Mouse (Mus musculus) liver, embryonic 13.5 days (tissue): ENCODE measurements around the gene Ucn3. TPM values are rescaled to one million over a fixed set of nuclear protein-coding genes. Genes with fewer than 3 reads are reported as not detected.
A peak's percentile ranks its signal among the peaks of the same experiment; 100 is the strongest.

Source experiments
- ATAC-seq: fragments of 200-750 bp; cut with Nextera tagmentation; 2 replicates; pipeline ENCODE4 v1.8.0; 2017; ENCODE audit warnings: low read depth, mild to moderate bottlenecking, moderate number of reproducible peaks, moderate library complexity
- DNase-seq: peaks from one replicate; pipeline ENCODE4 v3.0.0; 2022
- H3K27ac ChIP-seq: fragments of 300-500 bp; sonication (generic); 2 replicates; pipeline ENCODE4 v1.5.1; 2015; ENCODE audit warnings: moderate library complexity, mild to moderate bottlenecking, inconsistent platforms
- H3K27me3 ChIP-seq: fragments of 300-500 bp; sonication (generic); 2 replicates; pipeline ENCODE4 v1.6.1; 2015; ENCODE audit warnings: mild to moderate bottlenecking, inconsistent platforms
- H3K36me3 ChIP-seq: fragments of 300-500 bp; sonication (generic); 2 replicates; pipeline ENCODE4 v1.6.1; 2015; ENCODE audit warnings: mild to moderate bottlenecking, inconsistent platforms
- H3K4me1 ChIP-seq: fragments of 300-500 bp; sonication (generic); replicated peaks from 2 replicates; pipeline ENCODE4 v1.6.1; 2015; ENCODE audit warnings: inconsistent platforms
- H3K4me2 ChIP-seq: fragments of 300-500 bp; sonication (generic); 2 replicates; pipeline ENCODE4 v1.6.1; 2015; ENCODE audit warnings: inconsistent platforms, mild to moderate bottlenecking, moderate library complexity
- H3K4me3 ChIP-seq: fragments of 300-500 bp; sonication (generic); replicated peaks from 2 replicates; pipeline ENCODE4 v1.5.1; 2015; ENCODE audit warnings: mild to moderate bottlenecking, inconsistent platforms
- H3K9ac ChIP-seq: fragments of 300-500 bp; sonication (generic); 2 replicates; pipeline ENCODE4 v1.6.1; 2015; ENCODE audit warnings: mild to moderate bottlenecking, inconsistent platforms
- H3K9me3 ChIP-seq: fragments of 300-500 bp; sonication (generic); replicated peaks from 2 replicates; pipeline ENCODE4 v1.6.1; 2016; ENCODE audit warnings: inconsistent platforms
- WGBS: fragments of 180-500 bp; shearing (Covaris S2); methylation state at CpG from one replicate; pipeline ENCODE4 v1.1.7; 2015; ENCODE audit not compliant: insufficient replicate concordance; 5-methylcytosine and 5-hydroxymethylcytosine counted together
- polyA plus RNA-seq: library from polyadenylated mRNA; unstranded; fragments of >200 nt; fragmentation: Nextera tagmentation; extraction: Ambion mirVana; gene quantifications from 2 replicates; pipeline ENCODE4 v1.2.1, GENCODE M21; 2015

The Ucn3 gene
- polyA plus RNA-seq = not detected in 2 replicates

DNA sequence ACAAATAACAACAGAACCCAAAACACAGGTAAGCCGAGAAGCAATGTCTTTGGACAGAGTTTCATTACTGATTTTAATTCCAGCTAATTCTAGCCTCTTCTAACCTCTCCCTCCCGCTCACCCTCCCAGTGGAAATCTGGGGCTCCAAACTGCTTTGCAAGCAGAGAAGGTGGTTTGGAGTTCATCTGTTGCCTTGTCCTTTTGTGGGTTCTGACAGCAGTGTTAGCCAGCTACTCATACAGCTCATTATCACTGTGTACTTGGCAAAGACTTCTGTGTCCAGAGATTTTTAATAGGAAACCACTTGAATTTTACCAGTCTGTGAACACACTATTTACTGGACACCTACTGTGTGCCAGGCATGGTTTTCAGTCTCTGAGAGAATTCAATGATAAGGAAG lies at the start of gene Ucn3:
Gene Ucn3, minus strand, starts transcription at position 101 of the 400 bp plus-strand sequence.
- Histone ChIP-seq H3K9ac (no peak within 1 kb of the TSS), H3K27ac (no peak within 1 kb of the TSS), H3K4me2 (no peak within 1 kb of the TSS), H3K36me3 (no peaks in the 10 kb centered on the region), H3K9me3 (no peaks in the 10 kb centered on the region), H3K4me3 (no peak within 1 kb of the TSS), H3K4me1 (no peaks in the 10 kb centered on the region), H3K27me3 (no peaks in the 10 kb centered on the region)
- DNase-seq (no peak), ATAC-seq (no peak)
- WGBS = 57% methylated on average over 2 of the region's 2 CpGs

DNA sequence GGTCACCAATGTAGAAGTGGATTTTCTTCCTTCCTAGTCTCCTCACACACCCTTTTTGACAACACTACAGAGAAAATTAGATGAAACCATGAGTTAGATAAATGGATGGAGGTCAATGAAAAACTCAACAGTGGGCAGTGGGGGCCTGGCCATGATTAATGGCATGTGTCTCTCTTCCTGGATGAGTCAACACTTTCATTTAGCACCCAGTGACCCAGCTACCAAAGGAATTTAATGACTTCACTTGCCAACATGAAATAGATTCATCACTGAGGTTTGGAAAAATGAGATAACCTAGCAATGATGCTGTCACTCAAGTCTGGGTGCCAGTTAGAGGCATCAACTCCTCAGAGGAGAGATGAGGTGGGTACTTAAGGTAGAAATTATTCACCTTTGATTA lies 46.9 kb upstream of the Ucn3 start:
- Histone ChIP-seq H3K4me3 (no peak overlapping the region), H3K27ac (no peak overlapping the region), H3K9ac (no peak overlapping the region), H3K4me1 (no peaks in the 10 kb centered on the region), H3K9me3 (no peaks in the 10 kb centered on the region), H3K36me3 (no peaks in the 10 kb centered on the region), H3K27me3 (no peaks in the 10 kb centered on the region), H3K4me2 (no peak overlapping the region)
- DNase-seq = no peak
- no peak for ATAC-seq

DNA sequence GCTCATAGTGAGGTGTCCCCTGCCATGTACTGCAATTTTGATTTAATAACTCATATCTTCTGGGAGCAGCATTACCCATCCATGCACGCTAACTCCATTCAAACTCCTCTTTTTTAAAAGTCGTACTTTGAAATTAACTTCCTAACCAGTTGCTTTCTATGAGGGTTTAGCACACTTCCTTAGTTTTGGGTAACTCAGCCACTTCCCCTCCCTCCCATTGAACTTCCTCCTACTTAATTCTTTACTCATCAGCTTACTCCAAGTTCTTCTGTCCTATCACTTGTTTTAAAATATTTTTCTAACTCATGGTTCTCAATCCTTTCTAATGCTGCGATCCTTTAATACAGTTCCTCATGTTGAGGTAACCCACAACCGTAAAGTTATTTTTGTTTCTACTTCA lies 23.7 kb upstream of the Ucn3 start:
- H3K4me3 ChIP-seq = no peak overlapping the region

DNA sequence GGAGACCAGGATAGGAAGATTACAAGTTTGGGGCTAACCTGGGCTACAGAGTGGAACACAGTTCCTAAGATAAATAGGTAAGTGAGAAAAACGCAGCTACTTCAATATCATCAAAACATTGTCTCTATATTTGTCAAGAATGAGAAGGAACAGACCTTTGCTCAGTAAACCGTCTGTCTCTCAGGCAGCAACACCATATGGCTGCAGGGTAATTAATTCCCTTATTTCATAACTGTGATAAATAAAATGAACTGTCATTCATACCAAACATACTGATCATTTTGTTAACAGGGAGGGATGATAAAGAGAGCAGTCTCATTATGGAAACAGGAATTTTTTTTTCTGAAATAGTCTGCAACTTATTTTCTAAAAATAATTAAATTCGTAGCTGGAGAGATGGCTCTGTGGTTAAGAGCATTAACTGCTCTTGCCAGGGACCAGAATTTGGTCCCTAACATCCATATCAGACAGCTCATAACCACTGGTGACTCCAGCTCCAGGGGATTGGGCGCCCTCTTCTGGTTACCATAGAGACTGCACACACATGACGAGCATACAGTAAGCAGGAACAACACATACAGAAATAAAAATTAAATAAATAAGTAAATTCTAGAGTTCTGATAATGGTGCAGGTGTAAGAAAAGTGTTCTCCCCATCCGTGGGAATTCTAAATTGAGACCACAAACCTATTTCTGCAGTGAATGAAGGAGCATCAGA lies 6.2 kb upstream of the Ucn3 start:
- no peaks in the 10 kb centered on the region for H3K36me3 ChIP-seq
- H3K9me3 ChIP-seq = no peaks in the 10 kb centered on the region
- no peaks in the 10 kb centered on the region for H3K27me3 ChIP-seq
- 60% methylated on average over 6 of the region's 6 CpGs for WGBS
- H3K27ac ChIP-seq = no peak overlapping the region
- H3K4me1 ChIP-seq = no peaks in the 10 kb centered on the region
- DNase-seq (no peak), ATAC-seq (no peak)
- H3K4me2 ChIP-seq = no peak overlapping the region
- no peak overlapping the region for H3K4me3 ChIP-seq
- H3K9ac ChIP-seq = no peak overlapping the region

More for the DNA sequence above, 23.7 kb upstream of the Ucn3 start:
- DNase-seq = no peak
- H3K4me2 ChIP-seq = no peak overlapping the region
- 63% methylated on average over 4 of the region's 4 CpGs for WGBS
- H3K9ac ChIP-seq = no peak overlapping the region
- no peaks in the 10 kb centered on the region for H3K4me1 ChIP-seq
- H3K27me3 ChIP-seq = no peaks in the 10 kb centered on the region
- no peak overlapping the region for H3K27ac ChIP-seq
- no peaks in the 10 kb centered on the region for H3K9me3 ChIP-seq
- no peak for ATAC-seq
- no peaks in the 10 kb centered on the region for H3K36me3 ChIP-seq

DNA sequence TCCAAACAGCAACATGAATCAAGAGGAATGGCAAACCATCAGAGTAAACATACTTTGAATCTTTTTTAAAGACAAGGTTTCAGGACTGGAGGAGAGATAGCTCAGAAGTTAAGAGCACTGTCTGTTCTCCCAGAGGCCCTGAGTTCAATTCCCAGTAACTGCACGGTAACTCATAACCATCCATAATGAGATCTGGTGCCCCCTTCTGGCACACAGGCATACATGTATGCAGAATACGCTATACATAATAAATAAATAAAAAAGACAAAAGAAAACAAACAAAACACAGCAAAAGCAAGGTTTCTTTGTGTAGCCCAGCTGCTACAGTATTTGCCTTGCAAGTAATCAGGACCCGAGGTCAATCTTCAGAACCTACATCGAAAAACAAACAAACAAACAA lies 4.3 kb upstream of the Ucn3 start:
- 74% methylated on average over 4 of the region's 4 CpGs for WGBS
- H3K4me1 ChIP-seq = no peaks in the 10 kb centered on the region
- ATAC-seq = no peak

DNA sequence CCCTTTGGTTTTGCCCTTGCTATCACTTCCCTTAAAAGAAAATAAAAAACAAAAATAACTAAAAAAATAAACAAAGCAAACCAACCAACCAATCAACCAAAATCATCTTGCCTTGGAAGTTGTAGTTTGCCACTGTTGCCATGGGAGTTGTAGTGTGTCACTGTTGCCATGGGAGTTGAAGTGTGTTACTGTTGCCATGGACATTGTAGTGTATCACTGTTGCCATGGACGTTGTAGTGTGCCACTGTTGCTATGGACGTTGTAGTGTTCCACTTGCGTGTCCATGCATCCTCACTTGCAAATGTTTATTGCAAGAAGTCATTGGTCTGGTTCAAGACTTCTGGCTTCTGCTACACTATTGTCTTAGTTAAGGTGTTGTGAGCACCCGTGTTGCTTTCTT lies 2.1 kb upstream of the Ucn3 start:
- ATAC-seq (no peak), DNase-seq (no peak)
- Histone ChIP-seq H3K4me2 (no peak overlapping the region), H3K4me3 (no peak overlapping the region), H3K9me3 (no peaks in the 10 kb centered on the region), H3K4me1 (no peaks in the 10 kb centered on the region), H3K27me3 (no peaks in the 10 kb centered on the region), H3K36me3 (no peaks in the 10 kb centered on the region), H3K27ac (no peak overlapping the region), H3K9ac (no peak overlapping the region)
- 67% methylated on average over 4 of the region's 4 CpGs for WGBS

More for the DNA sequence above, 4.3 kb upstream of the Ucn3 start:
- DNase-seq = no peak
- H3K27me3 ChIP-seq = no peaks in the 10 kb centered on the region
- no peaks in the 10 kb centered on the region for H3K9me3 ChIP-seq
- no peak overlapping the region for H3K4me2 ChIP-seq
- H3K27ac ChIP-seq = no peak overlapping the region
- H3K4me3 ChIP-seq = no peak overlapping the region
- no peaks in the 10 kb centered on the region for H3K36me3 ChIP-seq
- H3K9ac ChIP-seq = no peak overlapping the region

DNA sequence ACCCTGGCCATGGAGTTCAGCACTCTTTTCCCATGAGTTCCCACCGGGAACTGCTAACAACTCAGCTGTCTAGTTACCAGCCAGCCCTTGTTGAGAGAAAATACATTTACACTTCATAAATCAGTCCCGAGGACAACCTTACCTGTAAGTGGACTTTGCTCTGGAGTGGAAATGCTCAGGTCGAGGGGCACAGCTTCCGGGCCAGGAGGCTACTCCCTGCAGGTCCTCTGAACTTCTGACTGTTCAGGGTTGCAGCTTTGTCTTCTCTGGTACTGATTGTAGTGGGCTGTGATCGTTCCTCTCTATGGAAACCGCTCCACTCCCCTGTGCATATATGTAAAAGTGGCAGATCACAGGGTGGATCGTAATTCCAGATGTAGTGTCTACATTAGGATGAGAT lies 450 bp downstream of the Ucn3 start:
- 58% methylated on average over 7 of the region's 7 CpGs for WGBS

DNA sequence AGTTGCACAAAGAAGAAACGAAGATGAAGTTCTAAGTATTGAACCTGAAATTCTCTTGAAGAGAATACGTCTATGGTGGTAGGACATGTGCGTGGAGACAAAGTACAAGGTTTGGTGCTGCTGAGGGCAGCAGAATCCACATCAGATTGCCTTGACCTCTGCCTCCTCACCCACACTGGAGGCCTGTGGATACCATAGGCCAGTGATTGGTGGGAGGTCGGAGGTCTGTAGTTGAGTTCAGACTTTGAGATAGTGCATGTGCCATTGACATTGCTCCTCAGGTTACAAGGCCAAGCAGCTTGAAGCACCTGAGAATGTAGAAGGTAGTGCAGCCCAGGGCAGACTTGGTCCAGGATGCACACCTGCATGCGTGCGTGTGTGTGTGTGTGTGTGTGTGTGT lies 19.1 kb downstream of the Ucn3 start:
- ATAC-seq (no peak), DNase-seq (no peak)
- WGBS = 67% methylated on average over 4 of the region's 6 CpGs
- H3K4me3 ChIP-seq = no peak overlapping the region
- H3K4me1 ChIP-seq = no peaks in the 10 kb centered on the region
- no peak overlapping the region for H3K27ac ChIP-seq
- no peaks in the 10 kb centered on the region for H3K36me3 ChIP-seq
- H3K9ac ChIP-seq = no peak overlapping the region
- H3K27me3 ChIP-seq = no peaks in the 10 kb centered on the region
- H3K4me2 ChIP-seq = no peak overlapping the region
- H3K9me3 ChIP-seq = no peaks in the 10 kb centered on the region

More for the DNA sequence above, 450 bp downstream of the Ucn3 start:
- no peaks in the 10 kb centered on the region for H3K36me3 ChIP-seq
- H3K9ac ChIP-seq = no peak overlapping the region
- no peak overlapping the region for H3K27ac ChIP-seq
- no peak overlapping the region for H3K4me2 ChIP-seq
- H3K4me1 ChIP-seq = no peaks in the 10 kb centered on the region
- DNase-seq (no peak), ATAC-seq (no peak)
- H3K4me3 ChIP-seq = no peak overlapping the region
- no peaks in the 10 kb centered on the region for H3K9me3 ChIP-seq
- no peaks in the 10 kb centered on the region for H3K27me3 ChIP-seq

DNA sequence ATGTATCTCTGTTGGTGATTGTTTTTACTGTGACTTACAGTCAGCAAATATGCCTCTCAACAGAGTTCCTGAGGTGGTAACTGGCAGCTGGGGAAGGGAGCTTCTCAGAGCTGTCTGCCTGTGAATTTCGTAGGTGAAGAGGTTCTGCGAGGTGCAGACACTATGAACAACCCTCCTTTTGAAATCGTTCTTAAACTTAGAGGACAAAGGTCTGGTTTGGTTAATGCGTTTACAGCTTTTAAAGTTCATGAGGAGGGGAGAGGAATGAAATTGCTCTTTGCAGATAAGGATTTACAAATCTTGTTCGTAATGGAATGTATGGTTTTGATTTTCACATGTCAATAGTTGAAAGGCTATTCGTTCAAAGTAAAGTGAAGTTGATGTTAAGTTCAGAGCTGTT lies 19.5 kb downstream of the Ucn3 start:
- no peak overlapping the region for H3K27ac ChIP-seq
- no peaks in the 10 kb centered on the region for H3K9me3 ChIP-seq
- H3K9ac ChIP-seq = no peak overlapping the region
- H3K27me3 ChIP-seq = no peaks in the 10 kb centered on the region
- no peaks in the 10 kb centered on the region for H3K36me3 ChIP-seq
- 64% methylated on average over 6 of the region's 6 CpGs for WGBS
- no peak for DNase-seq
- no peak overlapping the region for H3K4me2 ChIP-seq
- H3K4me3 ChIP-seq = no peak overlapping the region
- H3K4me1 ChIP-seq = no peaks in the 10 kb centered on the region
- no peak for ATAC-seq

DNA sequence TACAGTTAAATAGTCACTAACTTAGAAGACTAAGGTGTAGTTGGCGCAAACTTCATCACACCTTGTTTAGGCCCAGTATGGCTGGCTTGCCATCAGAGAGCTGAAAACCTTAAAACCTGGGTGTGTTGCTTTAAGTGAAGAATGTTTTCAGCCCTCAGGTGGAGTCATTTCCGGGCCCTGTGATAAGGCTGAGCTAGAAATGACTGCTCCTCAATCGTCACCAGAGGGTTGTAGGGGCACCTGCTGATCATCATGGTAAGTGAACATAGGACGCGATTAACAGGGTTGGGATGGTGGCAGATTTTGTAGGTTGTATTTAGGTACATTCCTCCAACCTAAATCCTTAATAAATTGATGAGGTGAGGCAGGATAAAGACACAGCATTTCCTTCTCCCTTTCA lies 20.7 kb downstream of the Ucn3 start:
- H3K4me1 ChIP-seq = no peaks in the 10 kb centered on the region
- 66% methylated on average over 5 of the region's 5 CpGs for WGBS
- no peak overlapping the region for H3K4me2 ChIP-seq
- DNase-seq = no peak
- no peaks in the 10 kb centered on the region for H3K27me3 ChIP-seq
- no peaks in the 10 kb centered on the region for H3K36me3 ChIP-seq
- H3K9me3 ChIP-seq = no peaks in the 10 kb centered on the region
- H3K27ac ChIP-seq = no peak overlapping the region
- ATAC-seq = no peak
- H3K4me3 ChIP-seq = no peak overlapping the region
- no peak overlapping the region for H3K9ac ChIP-seq

DNA sequence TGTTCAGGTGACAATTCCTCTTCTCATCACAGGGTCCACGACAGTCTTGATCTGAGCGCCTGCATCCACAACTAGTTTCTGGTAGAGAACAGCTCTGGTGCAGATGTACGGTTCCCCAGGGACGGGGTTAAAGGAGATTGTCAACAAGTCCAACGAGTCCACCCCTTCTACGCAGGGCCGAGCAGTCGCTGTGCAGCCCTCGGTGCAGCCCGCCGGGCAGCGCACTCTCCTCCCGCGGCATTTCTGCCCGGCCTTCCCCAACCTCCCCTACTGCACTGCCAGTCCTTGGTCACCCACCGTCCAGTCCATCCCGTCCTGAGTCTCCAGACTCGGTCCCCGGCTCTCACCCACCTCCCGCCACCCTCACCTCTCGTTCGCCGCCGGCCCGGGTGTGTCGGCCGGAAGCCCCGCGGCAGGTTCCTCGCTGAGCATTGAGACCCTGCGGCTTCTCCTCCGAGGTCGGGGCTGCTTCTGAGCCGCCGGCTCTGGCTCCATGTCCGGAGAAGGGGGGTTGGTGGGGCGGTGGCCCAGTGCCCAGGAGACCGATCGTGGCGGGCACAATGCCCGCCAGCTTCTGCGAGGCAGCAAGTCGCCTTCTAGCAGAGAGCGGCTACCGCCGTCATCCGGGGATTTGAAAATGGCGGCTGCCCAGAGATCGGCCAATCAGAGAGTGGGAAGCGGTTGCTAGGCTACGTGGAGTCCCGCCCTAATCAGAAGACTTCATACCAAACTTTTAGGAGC lies 27.4 kb downstream of the Ucn3 start, which contains the start of the genes Net1 and Tubal3:
Gene Net1, minus strand, starts transcription at position 650 of the 741 bp plus-strand sequence.
Gene Tubal3, plus strand, starts transcription at position 704 of the 741 bp plus-strand sequence.
- Histone ChIP-seq H3K9ac (peak within 1 kb of the TSS; percentile 91), H3K27ac (peak within 1 kb of the TSS; percentile 72), H3K36me3 (peaks cover 13% of the 10 kb centered on the region), H3K4me1 (peaks cover 30% of the 10 kb centered on the region), H3K4me2 (peak within 1 kb of the TSS; percentile 73), H3K4me3 (peak within 1 kb of the TSS; percentile 90), H3K27me3 (no peaks in the 10 kb centered on the region), H3K9me3 (no peaks in the 10 kb centered on the region)
- ATAC-seq (peak; percentile 93), DNase-seq (peak; percentile 86)
- under 1% methylated on average over 52 of the region's 52 CpGs for WGBS

DNA sequence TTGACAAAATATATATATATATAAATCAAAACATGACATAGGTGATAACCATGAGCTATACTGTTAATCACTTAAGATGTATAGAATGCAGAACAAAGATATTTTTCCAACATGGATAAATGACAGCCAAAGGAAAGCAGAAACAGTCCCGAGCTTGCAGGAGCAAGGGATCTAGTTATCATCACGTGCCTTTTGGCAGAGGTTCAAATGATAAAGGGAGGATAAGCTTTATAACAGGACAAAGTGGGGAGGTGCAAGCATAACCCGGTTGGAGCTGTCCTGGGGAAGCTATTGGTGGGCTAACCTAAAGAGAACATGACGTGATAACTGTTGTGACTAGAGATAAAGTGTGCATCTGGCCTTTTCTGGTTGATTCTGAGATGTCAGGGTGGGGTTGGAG lies 31.6 kb downstream of the Ucn3 start:
- Histone ChIP-seq H3K27ac (no peak overlapping the region), H3K4me2 (no peak overlapping the region), H3K4me3 (no peak overlapping the region), H3K27me3 (no peaks in the 10 kb centered on the region), H3K9me3 (no peaks in the 10 kb centered on the region), H3K36me3 (peaks cover 39% of the 10 kb centered on the region), H3K4me1 (peaks cover 32% of the 10 kb centered on the region), H3K9ac (no peak overlapping the region)
- ATAC-seq = no peak
- WGBS = 35% methylated on average over 4 of the region's 4 CpGs
- no peak for DNase-seq
